Mouse (Mus musculus) MEL-GATA-1-ER (cell line): ENCODE results near the gene Bcar3.

Experiments
- DNase-seq: peaks from one replicate; pipeline ENCODE4 v3.0.0-alpha.2; 2012; ENCODE audit warnings: low read depth; ENCODE audit errors: extremely low read depth

Gene Bcar3

DNA sequence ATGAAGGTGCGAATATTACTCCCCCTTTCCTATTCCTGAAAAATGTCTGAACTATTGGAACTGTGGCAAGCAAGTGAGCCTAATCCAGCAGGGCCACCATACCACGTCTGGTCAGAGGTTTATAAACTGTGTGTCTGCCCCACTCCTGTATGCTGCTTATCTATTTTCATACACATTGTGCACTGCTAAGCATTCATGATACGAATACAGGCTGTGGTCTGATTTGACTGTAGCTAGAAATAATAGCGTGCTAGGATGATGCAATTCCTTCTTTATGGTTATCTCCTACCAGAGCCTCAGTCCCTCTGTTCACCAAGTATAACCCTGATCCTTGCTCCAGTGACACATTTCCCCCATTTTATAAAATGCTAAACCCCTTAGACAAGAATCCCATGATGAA lies 162.2 kb downstream of the Bcar3 start:
- peak; percentile 39 for DNase-seq

DNA sequence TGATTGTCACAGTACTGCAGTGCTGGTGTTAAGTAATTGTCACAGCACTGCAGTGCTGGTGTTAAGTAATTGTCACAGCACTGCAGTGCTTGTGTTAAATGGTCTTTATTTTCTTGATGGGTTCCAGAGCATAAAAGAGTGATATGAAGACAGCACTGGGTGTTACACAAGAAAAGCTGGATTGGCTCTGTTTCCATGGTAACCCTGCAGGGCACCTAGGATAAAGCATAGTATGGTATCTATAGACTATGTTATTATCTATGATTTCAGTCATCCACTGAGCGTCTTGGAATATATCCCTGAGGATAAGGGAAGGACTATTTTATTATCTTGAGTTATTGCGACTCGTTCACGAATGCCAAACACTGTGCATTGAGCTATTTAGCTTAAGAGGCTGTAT lies 162.9 kb downstream of the Bcar3 start:
- no peak for DNase-seq

DNA sequence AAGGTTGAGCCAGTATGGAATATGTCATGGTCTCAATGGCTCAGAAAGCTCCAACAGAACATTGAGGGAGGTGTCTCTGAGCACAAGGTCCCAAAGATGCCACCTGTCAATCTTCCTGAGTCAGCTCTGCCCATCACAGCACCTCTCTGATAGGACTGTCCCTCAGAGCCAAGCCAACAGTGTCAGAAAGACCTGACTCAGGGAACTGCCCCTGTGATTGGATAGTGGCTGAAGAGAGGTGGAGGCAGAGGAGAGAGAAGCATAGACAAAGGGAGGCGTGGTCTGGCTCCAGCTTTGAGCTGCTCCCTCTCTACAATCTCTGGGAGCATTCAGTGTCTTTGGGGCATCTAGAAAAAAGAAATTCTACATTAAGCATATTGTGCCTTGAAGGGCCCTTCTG lies 163.8 kb downstream of the Bcar3 start:
- no peak for DNase-seq

DNA sequence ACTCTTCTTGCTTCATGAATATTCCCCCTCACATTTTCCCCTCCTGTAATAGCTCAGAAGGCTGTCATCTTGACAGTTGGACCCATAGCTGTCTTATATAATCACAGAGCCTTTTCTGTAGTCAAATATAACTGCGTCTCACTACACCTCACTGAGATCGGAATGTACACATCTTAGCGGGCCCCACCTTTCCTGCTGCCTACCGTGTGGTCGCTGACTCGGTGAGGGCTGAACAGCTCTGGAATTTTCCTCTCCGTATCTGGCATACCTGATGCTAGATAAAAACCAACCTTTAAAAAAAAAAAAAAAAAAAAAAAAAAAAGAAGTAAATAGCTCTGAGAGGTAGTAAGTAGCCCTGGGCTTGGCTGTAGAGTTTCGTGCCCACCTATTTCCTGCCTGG lies 164.8 kb downstream of the Bcar3 start:
- no peak for DNase-seq

DNA sequence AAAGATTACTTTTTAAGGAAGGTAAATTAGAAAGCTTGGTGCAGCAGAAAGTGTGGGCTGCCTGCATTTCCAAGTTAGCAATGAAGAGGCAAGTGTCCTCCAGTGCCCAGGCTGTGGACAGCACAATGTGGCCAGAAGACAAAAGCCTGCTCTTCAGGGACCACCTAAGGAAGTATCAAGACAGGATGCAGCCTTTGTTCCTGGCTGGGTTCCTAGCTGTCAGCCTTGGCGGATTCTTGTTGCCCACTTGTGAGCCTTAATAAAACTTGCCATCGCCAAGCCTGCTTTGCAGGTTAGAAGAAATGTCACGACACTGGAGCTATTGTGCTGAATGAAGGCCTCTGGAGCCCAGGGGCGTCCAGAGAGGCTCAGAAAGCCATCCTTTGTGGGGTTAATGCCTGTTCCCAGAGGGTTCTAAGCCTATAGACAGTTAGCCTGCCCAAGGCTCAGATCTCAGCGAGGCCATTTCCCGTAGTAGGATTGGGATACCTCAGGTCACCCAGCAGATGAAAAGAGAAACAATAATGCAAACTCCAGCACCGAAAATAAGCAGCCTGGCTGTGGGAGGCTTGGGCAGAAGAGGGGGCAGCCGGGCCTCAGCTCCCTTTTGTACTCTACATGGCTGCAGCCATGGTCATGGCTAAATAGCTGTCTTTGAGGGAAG lies 167.0 kb downstream of the Bcar3 start:
- DNase-seq: no peak

DNA sequence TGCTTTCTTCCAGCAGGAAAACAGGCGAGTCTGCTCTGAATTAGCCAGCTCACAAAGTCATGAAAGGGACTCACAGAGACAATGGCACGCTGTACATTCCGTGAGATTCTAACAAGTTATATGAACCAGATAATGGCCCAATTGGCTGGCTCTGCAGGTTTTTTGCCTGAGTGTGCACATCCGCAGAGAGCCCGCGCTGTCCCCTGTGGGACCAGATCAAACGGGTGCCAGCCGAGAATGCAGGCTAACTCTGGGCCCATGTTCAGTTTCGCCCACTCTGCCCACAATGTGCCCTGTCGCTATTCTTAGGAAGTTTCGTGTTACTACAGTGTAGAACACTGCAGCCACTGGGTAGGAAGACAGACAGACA lies 167.6 kb downstream of the Bcar3 start:
- DNase-seq: no peak

DNA sequence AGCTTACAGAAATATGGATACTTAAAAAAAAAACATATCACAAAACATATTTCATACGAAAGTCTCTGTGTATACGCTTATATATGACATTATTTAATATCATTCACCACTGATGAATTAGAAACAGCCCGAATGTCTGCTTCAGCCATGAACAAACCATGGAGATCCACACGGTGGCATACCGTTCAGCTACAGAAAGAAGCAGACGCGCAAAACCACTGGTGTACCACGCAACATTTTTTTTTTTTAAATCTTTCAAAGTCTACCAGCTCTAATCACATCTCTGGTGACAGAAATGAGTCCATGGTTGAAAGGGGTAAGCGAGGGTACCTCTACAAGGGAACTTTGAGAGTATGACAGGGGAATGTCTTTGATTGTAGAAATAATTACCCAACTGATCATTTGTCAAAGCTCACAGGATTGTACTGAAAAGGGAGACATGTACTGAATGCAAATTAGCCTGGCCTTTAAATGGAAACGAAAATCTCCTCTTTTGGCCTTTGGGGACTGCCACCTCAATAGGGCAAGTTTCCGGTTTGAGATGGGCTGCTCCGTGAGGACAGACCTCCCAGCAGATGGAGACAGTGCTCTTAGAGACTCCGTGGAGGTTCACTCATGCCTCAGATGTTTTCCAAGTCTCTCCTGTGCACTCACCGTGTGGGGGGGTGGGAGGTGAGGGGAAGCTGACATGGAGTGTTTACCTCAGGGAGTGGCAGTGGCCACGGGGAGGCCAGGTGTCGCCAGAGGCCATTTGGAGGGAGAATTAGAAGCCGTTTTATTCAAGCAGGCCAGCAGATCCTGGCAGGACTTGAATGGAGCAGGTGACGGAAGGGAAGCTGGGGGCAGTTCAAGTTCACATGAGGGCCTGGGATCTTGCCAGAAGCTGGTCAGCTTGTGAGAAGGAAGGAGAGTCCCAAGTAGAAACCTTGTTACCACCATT lies 168.3 kb downstream of the Bcar3 start:
- no peak for DNase-seq

DNA sequence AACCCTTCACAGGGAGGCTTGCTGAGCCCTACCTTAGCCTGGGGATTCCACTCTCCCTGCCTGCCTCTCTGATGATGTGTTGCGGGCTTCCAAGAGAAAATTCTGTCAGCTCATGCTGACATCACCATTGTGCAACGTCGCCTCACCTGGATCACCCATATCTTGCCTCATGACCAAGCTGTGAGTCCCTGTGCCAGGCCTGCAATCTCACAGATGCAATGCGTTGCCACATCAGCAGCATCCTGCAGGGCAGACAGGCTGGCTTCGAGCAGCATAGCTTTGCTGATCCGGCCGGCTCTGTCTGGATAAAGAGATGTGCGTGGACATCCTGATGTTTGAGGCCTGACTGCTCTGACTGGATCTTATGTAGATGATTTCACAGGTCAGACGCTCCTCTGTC lies 169.2 kb downstream of the Bcar3 start:
- no peak for DNase-seq

DNA sequence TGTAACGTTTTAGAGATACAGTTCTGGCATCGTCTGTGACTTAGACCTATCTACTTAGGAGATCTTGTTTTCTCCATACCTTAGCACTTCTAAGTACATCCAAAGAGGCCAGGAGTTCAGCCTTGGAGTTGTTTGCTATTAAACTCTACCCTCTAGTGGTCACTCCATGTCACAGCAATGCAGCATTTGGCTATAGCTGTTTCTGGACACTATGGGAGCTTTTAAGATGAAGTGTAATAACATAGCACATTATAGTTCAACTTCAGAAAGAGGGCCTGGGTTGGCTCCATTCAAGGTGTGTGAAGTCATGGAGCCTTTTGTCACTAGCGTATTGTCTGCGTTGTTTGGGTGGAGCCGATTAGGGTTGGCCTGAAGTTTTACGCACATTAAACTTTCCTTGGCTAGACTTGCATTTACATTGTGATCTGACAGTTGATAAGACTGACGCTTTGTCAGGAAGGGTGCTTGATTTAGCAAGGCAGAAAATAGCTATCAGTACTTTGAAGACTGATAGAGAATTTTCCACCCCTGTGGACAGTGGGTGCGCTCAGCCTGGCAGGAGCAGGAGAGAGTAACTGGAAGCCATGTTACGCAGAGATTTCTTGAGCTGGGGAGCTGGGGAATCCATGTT lies 172.3 kb downstream of the Bcar3 start:
- DNase-seq: peak; percentile 55

DNA sequence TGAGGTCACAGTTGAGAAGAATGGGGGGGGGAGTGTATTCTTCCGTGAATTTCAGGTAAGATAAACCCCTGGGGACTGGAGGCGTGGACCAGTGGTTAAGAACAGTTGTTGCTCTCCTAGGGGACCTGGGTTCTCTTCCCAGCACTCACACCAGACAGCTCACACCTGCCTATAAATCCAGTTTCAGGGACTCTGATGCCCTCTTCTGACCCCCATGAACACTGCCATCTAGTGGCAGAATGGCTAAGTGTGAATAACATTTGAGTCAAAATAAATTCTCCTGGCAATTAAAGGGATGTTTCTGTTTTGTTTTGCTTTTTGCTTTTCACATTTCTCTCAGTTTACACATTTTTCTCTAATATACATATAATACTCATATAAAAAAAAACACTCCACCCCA lies 174.0 kb downstream of the Bcar3 start:
- peak; percentile 44 for DNase-seq

DNA sequence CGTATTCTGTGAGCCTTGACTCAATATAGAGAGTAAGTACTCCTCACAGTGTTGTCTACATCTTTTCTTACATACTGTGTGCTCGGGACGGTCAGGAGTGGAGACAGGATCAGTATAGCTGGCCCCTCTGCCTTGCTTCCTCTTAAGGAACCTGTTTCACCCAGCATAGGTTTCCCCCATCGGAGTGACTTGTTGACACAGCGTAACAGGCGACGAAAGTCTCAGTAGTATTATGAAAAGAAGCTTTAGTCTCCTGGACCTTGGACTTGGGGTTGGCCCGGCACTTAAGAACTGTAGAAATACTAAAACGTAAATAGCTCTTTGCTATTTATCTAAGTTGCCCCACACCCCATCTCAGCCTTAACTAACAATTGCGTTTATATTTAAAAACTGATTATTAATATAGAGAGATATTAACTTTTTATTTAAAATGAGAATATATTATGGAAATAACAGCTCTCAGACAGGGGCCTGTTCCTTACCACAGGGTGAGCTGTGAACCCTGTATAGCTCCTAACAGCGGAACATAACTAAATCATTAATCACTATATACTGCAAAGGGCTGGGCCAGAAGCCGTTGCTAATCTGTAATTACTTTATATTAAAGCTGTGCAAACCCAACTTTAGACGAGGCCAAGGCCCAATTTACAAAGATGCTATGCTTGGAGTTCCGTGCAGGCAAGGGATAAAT lies 176.5 kb downstream of the Bcar3 start:
- DNase-seq: no peak

DNA sequence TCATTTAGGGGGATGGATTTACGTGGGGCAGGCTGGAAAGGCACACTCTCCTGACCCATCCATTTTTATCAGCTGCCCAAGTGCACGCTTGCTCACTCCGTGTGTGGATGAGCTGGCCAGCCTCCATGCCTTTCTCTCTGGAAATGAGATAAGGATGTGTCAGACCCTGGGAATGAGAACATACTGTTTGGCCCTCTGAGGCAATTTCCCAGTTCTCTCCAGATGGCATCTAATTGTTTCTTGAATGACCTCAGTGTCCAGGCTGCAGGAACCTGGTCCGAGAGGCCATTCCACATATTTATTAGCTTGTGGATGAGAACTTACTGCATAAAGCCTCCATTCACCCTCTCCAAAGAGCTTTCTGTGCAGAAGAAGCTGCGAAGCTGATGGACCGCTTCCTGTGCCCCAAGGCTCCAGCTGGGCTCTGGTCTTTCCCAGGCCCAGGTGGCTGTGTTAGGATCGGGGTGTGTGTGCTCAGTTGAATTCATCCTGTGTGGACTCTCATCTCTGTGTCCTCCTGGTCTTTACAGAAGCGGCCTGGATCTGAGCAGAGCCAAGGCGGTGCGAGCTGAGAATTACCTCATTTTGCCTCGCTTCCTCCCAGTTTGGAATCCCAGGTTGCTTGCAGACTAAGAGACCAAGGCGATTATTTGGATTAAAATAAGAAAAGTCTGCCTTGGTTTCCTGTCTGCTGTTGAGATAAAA lies 177.2 kb downstream of the Bcar3 start:
- DNase-seq: no peak

DNA sequence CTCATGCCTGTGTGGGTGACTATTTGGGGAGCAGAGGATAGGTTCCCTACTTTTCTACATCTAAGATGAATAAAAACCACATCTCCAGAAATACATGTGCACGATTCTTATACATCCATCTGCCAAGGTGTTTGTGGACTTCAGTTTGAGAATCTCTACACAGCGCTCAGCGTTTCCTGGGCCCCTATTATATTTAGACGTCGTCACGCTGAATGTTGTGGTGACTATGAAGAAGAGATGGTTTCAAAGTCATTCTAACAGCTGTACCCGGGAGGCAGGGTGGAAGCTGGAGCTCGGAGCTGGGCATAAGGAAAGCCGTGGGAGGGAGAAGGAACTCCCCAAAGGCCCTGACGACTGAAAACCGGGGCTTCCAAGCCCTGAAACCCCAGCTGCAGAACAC lies 178.5 kb downstream of the Bcar3 start:
- DNase-seq: no peak

DNA sequence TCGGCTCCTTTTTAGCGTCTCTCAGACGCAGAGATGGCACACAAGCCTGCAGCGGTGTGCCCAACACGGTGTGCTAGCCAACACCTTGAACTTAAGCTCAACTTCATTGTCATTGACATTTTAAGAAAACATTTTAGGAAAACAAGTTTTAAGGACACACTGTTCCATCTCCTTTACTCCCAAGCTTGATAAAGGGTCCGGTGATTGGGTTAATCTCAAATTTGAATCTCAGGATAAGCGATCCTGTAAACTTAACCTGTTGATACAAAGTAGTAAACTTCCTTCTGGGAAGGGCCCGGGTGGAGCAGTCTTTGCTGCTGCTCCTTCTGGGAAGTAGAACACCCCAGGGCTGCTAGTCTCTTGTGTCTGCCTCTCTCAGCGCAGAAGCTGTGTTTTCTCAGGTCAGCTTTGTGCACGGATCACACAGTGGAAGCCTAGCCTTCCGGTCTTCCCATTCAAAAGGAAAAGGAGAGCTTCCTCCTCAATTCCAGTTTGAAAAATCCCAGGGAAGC lies 179.6 kb downstream of the Bcar3 start:
- no peak for DNase-seq

DNA sequence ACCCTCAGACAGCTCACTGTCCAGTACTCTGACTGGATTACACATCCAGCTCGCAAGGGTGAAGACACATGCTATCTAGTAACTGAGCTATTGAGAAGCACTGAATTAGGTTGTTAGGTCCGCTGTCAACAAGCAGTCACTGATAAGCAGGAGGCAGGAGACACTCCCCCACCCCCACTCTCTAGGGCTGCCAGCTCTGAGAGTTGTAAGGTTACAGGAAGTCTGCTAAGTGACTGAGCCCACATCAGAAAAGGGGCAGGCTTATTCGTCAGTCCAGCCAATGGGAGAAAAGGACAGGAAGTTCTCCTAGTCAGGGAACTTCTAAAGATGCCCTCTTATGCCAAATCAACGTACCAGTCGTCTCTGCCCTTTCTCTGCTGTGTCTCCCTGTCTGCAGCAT lies 180.1 kb downstream of the Bcar3 start:
- DNase-seq: peak; percentile 83

DNA sequence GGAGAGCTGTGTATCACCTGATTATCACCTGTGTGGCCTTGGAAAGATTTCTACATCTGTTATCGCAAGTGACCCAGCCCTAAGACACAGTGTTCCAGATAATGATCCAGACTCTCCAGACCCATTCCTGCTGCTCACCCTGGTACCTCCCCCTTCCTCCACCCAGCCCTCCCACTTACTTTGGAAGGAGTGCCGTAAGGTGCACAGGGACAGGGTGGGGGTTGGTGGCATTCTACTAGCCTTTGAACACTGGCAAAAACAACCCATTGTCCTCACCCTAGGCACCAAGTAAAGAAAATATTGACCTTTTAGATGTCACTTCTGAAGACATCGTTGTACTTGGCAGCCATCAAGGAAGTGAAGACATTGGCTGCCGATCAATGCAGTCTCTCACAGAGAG lies 180.9 kb downstream of the Bcar3 start:
- DNase-seq: no peak

DNA sequence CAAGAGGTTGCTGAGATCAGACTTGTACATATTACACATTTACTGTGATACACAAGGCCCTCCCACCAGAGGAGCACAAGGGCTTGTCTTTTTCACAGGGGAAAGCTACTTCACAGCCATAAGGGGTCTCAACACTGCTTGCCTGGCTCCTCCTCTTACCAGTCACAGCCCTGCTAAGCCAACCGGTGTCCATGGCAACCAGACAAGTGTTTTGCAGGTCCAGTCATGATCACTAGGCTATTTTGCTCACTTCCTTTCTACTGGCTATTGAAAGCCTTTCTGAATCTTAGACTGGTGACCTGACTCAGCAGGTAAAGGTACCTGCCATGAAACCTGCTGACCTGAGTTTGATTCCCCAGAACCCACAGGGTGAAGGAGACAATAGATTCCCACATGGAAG lies 181.8 kb downstream of the Bcar3 start:
- DNase-seq: no peak

DNA sequence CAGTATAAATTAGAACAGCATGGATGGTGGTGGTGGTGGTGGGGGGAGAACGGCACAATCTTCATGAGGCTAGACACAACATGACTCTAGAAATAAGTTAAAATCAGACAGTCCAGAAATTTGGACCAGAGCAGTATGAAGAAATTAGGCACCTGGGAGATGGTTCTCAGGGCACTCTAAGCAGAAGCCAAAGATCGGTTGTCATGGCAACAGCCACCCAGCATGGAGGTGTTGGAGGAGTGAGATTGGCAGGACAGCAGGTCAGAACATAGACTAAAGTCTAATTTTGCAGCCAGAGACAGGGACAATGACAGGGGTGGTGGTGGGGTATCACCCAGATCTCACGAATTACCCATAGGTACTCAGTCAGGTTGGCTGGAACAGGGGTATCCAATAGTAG lies 182.7 kb downstream of the Bcar3 start:
- DNase-seq: no peak

DNA sequence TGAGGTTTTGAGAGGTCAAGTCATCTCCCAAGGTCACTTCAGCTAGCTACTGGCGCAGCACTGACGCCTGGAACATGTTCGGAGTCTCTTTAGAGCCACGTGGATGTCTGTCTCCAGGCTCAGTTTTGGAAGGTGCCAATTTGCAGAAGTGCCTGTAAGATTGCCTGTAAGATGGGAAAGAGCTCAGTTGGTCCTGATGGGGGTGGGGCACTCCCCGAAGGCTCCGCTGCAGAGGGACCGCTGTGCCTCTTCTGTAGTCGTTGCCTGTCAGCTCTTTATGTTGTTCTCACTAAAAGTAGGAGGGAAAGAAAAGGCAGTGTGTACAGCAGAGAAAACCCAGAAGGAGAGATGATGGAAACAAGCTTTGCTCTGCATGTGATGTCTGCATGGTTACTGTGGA lies 183.6 kb downstream of the Bcar3 start:
- no peak for DNase-seq

DNA sequence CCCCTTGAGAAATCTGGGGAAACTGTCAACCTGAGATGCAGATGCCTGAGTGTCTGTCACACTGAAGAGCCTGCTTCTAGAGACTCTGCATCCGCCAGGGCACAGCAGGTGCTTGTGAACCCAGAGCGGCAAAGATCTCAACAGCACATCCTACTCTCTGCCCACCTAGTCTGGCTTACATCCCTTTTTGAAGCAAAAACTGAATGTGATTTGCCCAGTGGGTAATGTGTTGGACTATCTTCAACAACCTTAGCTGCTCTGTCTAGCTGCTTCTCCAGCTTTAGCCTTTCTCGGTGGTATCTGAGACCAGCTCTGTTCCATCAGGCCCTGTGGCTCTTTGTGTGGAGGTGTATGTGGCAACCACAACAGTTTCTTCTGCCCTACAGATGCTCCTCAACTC lies 184.8 kb downstream of the Bcar3 start:
- DNase-seq: no peak

DNA sequence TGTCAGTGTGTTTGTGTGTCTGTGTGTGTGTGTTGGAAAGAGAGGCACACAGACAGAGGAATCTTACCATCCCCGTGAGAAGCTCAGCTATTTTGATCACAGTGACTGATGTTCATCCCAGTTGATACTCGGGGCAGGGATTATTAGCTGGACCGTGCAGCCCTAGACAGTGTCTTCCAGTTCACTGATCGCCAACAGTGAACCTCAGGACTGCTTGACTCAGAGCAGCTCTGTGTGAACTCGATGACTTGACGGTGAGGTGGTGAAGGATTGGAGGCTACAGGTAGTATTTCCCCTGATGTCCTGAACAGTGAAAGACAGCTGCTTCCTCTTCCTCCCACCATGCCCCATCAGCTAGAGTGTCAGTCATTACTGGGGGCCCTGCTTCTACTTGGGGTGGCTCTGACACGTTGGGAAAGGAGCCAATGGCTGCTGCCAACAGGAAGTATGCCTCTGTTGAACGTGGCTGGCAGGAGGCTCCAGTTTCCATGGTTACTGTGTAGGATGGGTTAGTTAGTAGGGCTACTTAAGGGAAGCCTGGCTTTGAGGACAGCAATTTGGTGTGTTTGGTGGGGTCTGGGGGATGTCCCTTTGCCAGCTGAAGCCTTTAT lies 186.2 kb downstream of the Bcar3 start:
- no peak for DNase-seq
